Mouse (Mus musculus) left cerebral cortex, adult 8-10 months (tissue): ENCODE data around the gene Cox7a1. TPM values are rescaled to one million over a fixed set of nuclear protein-coding genes. Genes with fewer than 3 reads are reported as not detected.
"Not testable (repeated sequence)": the region's sequence is repeated elsewhere in the genome, so short reads cannot be mapped to it uniquely, and the experiment has no call there.

Source experiments
- DNase-seq, 2 experiments: peaks; one replicate each; pipeline ENCODE4 v3.0.0; 2022; ENCODE audit warnings: low spot score in 2 of 2
- total RNA-seq, 4 experiments: library from RNA; stranded (reverse); gene quantifications; 2 replicates each; pipeline ENCODE4 v1.2.4; 2022

Gene Cox7a1
- 1 to 10 TPM; 3.7 to 9.1 (median 5.7) TPM for total RNA-seq

DNA sequence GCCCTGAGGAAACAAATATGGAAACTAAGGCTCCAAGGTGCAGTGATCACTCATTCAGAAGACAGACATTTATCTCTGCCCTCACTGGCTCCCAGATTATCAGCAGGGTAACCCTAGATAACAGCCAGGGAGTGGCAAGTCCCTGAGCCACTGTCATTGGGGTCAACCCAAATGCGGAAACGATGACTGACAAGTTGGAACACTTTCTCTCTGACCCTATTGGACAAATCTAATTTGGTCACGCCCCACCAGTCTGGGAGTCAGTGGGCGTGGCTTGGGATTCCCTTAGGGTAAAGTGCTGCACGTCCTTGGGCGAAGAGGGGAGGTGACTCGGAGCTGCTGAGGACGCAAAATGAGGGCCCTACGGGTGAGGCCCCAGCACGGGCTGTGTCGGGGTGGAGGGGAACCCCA lies at the start of gene Cox7a1:
TSS of gene Cox7a1 (plus strand) at position 266 of the 411 bp plus-strand sequence.
- no peak for DNase-seq

DNA sequence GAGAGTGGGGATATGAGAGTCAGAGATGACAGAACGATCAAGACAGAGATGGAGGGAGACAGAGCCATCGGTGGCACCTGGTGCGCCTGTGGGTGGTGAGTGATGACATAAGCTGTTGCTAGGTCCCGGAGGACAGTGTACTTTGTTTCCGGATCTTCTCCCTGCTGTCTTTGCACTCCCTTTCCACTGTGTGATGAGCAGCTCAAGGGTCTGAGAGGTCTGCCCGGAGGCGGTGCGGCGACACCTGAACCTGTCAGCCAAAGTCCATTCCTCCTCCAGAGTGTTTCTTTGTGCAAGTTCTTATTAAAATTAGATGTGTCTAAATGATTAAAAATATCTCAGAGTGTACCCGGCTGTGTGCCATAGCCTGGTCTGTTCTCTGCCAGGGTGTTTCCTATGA lies 47.1 kb upstream of the Cox7a1 start:
- DNase-seq = no peak

DNA sequence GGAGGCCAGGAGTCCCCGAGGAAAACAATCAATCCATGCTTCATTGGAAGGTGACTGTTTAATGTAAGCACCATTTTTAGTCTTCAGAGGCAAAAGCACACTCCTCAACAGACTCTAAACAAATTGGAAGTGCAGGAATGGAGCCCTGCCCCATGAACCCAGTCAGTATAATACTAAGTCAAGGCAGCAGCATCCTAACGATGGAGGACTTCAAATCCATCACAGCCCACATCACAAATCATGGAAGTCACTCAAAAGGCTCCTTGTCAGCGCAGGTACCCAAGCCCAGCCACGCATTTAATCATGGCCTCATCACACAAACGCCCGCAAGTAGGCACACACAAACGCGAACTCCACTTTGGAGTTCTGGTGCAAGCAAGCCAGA lies 40.8 kb upstream of the Cox7a1 start:
- no peak for DNase-seq

DNA sequence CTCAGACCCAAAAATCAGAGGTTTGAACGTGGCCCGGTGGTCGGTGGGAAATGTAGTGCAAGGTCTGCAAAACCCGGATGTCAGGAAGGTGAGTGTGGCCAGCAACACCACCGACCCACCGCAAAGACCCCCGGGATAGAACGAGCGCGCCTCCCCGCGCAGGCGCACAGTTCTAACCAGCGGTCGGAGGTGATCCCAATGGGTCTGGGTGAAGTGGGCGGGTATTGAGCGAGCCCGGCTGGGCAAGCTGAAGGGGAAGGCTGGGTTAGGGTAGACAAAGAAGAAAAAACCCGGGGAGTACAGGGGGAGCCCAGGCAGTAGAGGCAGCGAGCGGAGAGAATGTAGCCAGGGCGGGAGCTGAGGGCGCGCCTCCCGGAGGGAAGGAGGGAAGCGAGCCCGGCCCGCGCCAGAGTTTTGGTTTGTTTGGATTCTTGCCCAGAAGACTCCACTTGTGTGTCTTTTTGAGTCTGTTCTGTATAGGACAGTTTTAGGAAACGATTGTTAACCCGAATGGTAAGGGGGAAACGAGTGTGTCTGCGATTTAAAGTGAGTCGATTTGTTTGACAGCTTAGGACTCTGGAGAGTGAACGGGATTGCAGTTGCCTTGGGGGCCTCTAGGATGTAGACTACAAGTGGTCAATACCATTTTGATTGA lies 40.3 kb upstream of the Cox7a1 start:
- DNase-seq = peak; percentile 32 to 57

DNA sequence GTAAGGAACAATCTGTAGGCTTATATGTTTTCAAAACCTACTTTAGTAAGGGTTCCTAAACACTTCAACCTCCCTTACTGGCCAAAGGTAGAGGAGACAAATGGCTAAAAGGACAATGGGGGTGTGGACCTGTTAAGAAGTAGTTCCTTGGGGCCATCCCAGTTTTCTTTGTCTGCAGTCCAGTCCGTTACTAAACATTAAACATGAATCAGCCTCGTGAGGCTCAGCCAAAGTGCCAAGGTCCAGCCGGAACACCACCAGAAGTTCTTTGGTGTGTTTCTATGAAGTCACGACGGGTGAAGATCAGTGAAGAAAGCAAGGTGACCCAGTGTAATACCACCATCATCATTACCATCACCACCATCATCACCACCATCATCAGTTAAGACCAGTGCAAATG lies 36.9 kb upstream of the Cox7a1 start:
- no peak for DNase-seq

DNA sequence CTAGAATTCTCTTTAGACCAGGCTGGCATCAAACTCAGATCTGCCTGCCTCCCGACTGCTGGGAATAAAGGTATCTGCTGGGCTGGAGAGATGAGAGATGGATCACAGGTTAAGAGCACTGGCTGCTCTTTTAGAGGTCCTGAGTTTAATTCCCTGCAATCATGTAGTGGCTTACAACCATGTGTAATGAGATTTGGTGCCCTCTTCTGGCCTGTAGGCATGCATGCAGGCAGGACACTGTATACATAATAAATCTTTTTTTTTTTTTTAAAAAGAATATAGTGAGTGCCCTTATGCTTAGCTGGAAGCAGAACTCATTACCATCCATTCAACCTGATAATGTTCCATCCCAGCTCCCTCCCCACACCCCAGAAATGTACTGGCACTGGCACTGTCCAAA lies 29.9 kb upstream of the Cox7a1 start:
- no peak for DNase-seq

DNA sequence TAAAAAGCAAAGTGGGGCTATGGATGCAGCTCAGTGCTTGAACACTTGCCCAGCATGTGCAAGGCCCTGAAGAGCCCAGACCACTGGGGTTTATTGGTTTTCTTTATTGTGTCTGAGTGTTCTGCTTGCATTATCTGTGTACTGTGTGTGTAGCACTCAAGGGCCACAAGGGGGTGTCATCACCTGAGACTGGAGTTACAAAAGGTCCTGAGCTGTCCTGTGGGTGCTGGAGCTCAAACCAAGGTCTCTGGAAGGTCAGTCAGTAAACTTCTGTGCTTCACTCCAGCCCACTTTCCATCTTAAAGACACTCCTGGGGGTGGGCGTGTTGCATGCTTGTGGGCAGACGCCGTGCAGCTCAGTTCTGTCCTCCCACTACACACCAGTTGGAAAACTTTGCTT lies 28.4 kb upstream of the Cox7a1 start:
- no peak for DNase-seq

DNA sequence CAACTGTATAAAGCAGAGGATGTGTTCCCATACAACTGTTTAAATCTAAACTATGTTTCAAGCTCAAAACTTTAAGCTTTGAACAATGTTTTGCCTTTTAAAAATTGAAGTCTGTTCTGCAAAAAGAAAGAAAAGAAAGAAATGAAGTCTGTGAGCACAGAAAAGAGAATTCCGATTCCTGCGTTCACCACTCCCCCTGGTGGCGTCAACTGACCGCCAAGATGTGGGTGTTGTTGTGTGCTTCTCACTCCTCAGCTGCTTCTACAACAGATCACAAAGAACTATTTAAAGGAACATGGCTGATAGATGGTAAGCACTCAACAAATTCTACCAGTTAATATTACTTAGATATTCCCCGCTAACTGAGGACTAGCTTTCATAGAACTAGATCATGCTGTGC lies 20.8 kb upstream of the Cox7a1 start:
- DNase-seq = no peak

DNA sequence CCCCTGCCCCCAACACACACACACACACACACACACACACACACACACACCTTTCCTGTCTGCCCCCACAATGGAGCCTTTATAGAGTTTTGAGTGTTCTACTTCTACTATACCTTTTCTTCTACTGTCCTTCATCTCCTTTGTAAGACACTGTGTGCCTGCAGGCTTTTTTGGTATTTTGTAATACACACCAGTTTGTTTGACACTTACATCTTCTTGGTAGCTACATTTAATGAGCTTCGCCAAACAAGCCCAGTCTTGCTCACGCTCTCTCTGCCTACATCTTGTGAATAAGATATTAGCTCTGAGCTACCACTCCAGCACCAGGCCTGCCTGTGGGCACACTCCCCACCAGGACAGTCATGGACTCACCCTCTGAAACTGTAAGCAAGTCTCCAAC lies 19.2 kb upstream of the Cox7a1 start:
- DNase-seq = no peak

DNA sequence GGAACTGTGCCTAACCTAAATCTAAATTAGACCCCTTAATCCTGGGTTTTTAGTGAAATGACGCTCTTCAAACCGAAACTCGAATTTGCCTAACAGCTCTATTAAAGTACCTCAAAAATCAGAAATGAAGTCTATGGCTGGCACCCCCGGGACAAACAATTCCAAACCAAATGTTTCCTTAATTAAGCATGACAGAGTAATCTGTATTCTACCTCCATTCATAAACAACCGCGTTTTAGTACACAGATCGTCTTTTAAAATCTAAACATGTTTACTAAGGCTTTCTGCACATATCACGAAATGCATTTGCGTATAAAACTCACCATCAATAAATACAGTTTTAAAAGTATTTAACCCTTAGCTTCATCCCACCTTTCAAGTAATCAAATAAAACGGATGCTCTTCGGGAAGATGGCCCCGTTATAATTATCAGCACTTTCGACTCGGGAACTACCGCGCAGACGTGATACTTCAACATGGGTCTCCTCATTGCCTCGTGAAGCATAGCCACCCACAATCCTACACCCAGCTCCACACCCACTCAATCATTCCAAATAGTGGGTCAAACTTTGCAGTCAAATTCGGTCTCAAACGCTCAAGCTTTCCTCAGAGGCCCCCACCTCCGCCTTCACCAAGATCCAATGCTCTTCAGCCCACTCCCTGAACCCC lies 14.9 kb upstream of the Cox7a1 start:
- DNase-seq = no peak

DNA sequence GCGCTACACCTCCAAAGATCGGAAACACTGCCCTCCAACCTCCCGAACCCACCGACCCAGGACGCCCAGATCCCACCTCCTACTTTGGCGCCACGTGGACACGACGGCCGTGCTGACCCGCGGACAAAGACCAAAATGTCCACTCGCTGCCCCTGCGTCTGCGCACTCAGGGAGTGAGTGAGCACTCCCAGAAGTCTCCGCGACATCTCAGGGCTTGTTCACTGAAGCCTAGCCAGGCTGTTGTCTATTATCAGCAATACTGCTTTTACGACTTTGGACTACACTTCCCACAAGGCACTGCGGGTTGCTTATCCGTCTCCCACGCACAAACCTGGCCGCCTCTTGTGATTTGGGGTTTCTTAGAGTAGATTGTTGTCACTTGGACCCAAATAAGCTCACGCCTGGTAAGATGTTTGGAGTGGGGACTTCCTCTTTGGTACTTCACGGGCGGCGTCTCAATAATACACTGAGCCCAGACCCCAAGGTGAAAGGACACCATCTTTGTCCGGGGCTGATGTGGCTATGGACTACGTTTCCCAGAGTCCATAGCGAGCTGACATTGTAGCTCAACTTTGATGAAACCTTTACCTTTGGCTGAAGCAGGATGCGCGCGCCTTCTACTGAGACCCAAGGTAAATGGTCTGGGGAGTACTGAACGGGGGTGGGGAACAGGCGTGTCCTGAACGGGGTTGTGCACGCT lies 14.2 kb upstream of the Cox7a1 start, which contains the start of gene Zfp146:
TSS of gene Zfp146 (minus strand) at position 168 of the 700 bp plus-strand sequence.
- DNase-seq = peak; percentile 90 to 93

DNA sequence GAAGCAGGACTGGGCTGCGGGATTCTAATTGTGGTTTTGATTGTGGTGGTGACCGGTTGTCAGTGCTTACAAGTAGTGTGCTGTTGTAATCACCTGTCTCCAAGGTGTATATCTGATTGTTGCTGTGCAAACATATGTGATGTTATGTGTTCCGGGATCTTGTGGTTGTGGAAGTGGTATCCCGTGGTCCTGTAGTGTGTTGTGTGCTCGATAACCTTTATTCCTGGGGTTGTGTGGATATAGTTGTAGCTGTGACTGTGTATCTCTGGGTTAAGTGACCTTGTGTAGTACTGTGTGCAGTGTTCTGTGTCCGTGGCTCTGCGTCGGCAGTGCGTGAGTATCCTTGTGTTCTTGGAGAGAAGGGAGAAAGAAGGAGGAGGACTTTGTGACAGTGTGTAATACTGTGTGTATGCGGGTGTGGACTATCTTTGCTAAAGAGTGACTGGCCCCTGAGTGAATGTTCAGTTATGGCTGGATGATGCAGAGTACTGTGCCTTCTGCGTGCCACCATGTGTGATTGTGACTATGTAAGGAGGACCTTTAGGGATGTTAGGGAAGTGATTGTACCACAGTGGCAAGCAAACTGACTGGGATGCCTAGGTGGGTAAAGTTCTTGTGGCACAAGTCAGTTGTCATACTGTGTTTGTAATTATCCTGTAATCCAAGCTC lies 13.5 kb upstream of the Cox7a1 start:
- DNase-seq = no peak

DNA sequence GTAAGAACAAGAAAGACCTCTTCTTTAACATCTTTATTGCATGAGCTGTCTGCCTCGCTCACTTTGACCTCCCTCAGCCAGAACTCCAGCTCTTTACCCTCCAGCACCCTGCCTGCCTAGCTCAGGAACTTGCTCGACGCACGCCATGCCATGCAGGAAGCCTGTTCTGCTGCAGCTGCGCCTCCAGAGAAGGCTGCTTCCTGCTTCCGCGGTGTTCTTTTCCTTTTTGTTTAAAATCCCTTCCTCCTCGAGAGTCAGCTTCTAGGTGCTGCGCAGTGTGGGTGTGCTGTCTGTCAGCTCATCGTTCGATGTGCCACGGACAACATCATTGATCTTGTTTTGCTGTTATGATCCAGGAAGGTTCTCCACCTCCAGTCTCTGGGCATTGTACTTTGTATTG lies 7.5 kb upstream of the Cox7a1 start:
- DNase-seq = no peak

DNA sequence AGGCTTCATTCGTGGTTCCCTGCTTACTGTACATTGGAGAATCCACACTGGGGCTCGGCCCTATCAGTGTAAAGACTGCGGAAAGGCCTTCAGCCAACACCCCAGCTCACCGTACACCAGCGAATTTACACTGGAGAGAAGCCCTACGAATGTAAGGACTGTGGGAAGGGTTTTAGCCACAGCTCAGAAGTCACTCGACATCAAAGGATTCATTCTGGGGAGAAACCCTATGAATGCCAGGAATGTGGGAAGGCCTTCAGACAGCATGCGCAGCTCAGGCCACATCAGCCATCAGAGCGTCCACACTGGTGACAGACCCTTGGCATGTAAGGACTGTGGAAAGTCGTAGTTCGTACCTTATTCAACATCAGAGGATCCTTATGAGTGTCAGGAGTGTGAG lies 5.7 kb upstream of the Cox7a1 start:
- no peak for DNase-seq

DNA sequence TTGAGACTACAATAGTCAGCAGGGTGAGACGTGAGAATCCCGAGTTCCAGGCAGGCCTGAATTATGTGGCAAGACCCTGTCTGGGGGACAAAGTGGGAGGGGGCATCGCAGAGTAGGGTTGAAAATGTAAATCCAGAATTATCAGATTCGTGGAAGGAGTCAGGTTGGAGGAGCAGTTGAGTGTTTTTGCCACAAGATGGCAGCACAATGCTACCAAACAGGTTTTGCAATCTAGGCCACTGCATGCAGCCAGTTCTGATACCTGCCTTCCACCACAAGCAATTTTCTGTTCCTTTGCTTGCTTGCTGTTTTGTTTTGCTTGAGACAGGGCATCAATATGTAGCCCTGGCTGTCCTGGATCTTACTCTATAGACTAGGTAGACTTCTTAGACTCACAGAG lies 2.6 kb upstream of the Cox7a1 start:
- peak in 1 of 2 experiments; percentile 68 for DNase-seq

DNA sequence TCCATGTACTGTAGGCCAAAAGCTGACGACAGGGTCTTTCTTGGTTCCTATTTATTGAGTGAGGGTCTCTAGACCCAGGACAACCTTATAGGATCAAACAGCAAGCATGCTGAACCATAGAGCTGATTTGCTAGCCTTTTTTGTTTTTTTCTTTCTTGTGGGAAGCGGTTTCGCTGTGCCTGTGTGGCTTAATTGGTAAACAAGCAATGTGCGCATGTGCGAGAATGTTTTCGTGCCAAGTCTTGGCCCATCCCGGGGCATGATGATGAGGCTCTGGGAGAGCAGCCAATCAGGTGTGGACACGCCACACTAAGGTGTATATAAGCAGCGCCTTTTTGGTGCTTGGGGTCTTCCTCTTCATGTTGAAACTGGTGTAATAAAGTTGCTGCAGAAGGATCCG lies 2.0 kb upstream of the Cox7a1 start:
- DNase-seq = not testable (repeated sequence)

DNA sequence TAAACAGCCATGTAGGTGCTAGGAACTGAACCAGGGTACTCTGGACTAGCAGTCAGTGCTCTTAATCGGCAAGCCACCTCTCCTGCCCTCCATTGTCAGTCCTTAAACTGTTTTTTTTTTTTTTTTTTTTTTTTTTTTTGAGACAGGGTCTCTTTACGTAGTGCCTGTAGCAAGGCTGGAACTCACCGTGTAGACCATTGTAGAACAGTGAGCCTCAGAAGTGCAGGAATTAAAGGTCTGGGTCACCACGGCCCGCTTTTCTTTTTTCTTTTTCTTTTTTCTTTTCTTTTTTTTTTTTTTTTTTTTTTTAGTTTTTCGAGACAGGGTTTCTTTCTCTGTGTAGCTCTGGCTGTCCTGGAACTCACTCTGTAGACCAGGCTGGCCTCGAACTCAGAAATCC lies 755 bp upstream of the Cox7a1 start:
- DNase-seq = not testable (repeated sequence)

DNA sequence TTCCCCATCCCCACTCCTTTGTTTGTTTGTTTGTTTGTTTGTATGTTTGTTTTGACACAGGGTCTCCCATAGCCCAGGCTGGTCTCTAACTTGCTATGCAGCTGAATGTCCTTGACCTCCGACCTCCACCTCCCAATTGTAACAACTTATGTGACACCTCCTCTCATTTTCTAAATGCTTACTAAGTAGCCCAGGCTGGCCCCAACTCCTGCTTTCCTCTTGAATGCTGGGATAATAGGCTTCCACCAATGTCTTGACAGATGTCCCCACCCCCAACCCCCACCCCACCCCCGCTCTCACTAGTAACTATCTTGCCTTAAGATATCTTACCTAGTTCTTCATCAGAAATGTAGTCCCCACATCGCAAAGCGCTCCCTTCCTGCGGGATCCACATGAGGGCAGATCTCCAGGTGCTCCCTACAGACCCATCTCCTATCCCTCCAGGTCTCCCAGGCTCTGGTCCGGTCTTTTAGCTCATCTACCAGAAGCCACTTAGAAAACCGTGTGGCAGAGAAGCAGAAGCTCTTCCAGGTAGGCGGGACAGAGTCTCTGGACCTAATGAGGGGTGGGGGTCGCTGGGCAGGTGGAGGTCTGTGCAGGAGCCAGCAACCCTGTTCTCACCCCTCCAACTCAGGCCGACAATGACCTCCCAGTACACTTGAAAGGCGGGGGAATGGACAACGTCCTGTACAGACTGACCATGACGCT lies 851 bp downstream of the Cox7a1 start:
- DNase-seq = no peak

DNA sequence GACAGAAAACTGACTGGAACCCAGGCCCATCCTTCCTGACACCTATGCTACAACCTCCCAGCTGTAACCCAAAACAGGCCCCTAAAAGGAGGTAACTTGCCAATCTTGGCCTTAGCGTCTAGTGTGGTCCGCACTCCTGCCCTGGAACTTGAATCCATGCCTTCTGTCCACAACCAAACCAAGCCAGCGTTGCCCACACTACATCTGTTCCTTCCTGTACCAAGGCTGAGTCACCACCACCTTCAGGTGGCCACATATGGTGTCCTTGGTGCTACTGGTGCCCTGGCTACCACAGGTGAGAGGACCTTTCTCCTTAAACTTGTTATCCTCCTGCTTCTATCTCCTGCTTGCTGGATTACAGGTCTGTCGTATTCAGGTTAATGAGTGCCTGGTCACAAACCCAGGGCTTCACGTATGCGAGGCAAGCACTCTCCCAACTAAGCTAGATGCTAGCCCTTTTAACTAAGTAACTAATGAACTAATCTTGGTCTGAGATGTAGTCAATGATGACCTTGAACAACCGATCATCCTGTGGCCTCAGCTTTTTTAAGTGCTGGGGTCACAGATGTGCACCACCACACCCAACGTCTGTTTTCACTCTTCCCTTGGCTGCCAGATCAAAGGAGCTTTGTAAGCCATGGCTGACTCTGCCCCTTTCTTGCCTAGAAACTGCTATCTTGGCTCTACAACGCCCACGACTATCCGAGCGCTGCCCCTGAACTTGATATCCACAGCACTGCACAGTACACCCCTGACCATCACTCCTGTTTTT lies 4.6 kb downstream of the Cox7a1 start:
- no peak for DNase-seq

DNA sequence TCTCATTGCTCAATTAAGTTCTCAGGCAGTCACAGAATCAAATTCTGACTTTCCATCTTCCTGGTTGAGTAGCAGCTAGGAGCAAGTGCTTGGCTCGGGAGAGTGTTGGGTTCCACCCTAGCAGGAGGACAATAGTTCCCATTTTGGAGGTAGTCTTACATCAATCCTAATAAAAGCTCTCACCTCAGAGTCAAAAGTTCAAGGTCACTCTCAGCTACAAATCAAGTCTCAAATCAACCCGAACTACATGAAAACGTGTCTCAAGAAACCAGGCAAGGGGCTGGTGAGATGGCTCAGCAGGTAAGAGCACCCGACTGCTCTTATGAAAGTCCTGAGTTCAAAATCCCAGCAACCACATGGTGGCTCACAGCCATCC lies 5.2 kb downstream of the Cox7a1 start:
- DNase-seq = no peak

DNA sequence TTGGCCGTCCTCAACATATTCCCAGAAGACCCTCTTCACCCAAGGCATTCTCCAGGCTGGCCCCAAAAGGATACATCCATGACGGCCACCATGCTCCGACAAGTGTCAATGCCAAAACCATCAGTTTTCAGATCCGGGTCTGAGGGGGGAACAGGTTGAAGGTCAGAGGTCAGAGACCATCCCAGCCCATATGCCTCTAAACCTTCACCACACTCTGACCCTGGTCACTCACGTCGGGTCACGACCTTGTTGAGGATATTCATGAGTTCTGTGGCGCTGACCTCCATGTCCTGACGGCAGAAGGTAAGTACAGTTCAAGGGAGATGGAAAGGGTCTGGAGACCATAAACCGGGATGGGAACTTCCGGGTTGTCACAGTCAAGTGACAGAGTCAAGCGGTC lies 8.1 kb downstream of the Cox7a1 start:
- no peak for DNase-seq
